Mouse (Mus musculus) intestine, embryonic 16.5 days (tissue): ENCODE results near the gene Fbxl13. TPM values are rescaled to one million over a fixed set of nuclear protein-coding genes. Genes with fewer than 3 reads are reported as not detected.

Experiments used
- ATAC-seq: fragments of 200-750 bp; cut with Nextera tagmentation; 2 replicates; pipeline ENCODE4 v1.8.0; 2017; ENCODE audit warnings: moderate TSS enrichment, moderate library complexity
- H3K27ac ChIP-seq: fragments of 300-500 bp; sonication (generic); 2 replicates; pipeline ENCODE4 v1.5.1; 2014; ENCODE audit warnings: mild to moderate bottlenecking, low read length
- H3K27me3 ChIP-seq: fragments of 300-500 bp; sonication (generic); replicated peaks from 2 replicates; pipeline ENCODE4 v1.6.1; 2014; ENCODE audit warnings: low read length, control low read depth, mixed read lengths; ENCODE audit not compliant: control insufficient read depth, insufficient read depth
- H3K36me3 ChIP-seq: fragments of 300-500 bp; sonication (generic); 2 replicates; pipeline ENCODE4 v1.6.1; 2014; ENCODE audit warnings: low read length, control low read depth; ENCODE audit not compliant: control insufficient read depth, insufficient read depth
- H3K4me1 ChIP-seq: fragments of 300-500 bp; sonication (generic); 2 replicates; pipeline ENCODE4 v1.6.1; 2014; ENCODE audit warnings: low read length, control low read depth, mixed read lengths; ENCODE audit not compliant: control insufficient read depth, insufficient read depth
- H3K4me2 ChIP-seq: fragments of 300-500 bp; sonication (generic); 2 replicates; pipeline ENCODE4 v1.6.1; 2014; ENCODE audit warnings: low read depth, low read length, control low read depth
- H3K4me3 ChIP-seq: fragments of 300-500 bp; sonication (generic); 2 replicates; pipeline ENCODE4 v1.5.1; 2014; ENCODE audit warnings: mild to moderate bottlenecking, low read length
- H3K9ac ChIP-seq: fragments of 300-500 bp; sonication (generic); 2 replicates; pipeline ENCODE4 v1.6.1; 2014; ENCODE audit warnings: low read depth, low read length
- H3K9me3 ChIP-seq: fragments of 300-500 bp; sonication (generic); 2 replicates; pipeline ENCODE4 v1.6.1; 2016; ENCODE audit warnings: low read length, control low read depth; ENCODE audit not compliant: control insufficient read depth
- WGBS: fragments of 180-500 bp; shearing (Covaris S2); extraction: QIAGEN DNeasy Blood & Tissue Kit; methylation state at CpG from one replicate; pipeline ENCODE4 v1.1.7; 2014; 5-methylcytosine and 5-hydroxymethylcytosine counted together
- polyA plus RNA-seq: library from polyadenylated mRNA; unstranded; fragments of >200 nt; fragmentation: Nextera tagmentation; extraction: Ambion mirVana; gene quantifications from 2 replicates; pipeline ENCODE4 v1.2.1, GENCODE M21; 2015

Gene Fbxl13
- polyA plus RNA-seq, 1 experiment from 2014 or later, result 0.09 TPM

DNA sequence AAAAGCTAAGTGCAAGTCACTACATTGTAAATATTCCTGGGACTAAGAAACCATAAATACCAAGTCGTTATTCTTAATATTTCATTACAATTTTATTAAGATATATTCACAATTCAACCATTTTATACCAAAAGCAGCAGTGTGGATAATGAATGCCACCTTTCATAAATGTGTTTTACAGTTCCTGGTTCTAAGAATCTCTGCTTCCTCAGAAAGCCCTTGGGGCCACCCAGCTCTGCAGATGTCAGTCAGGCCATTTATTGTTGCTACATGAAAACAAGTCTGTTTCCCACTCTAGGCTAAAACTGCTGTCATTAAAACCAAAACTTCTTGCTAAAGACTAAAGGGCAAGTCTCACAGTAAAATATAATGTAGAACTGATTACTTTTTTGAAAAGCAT lies 77.7 kb downstream of the Fbxl13 start:
- Histone ChIP-seq H3K4me1 (no peaks in the 10 kb centered on the region), H3K4me3 (no peak overlapping the region), H3K9me3 (no peaks in the 10 kb centered on the region), H3K4me2 (no peak overlapping the region), H3K27me3 (no peaks in the 10 kb centered on the region), H3K36me3 (no peaks in the 10 kb centered on the region), H3K27ac (no peak overlapping the region), H3K9ac (no peak overlapping the region)
- no peak for ATAC-seq
- WGBS, result 83% methylated on average over 1 of the region's 1 CpGs

- no peak for ATAC-seq
- H3K27me3 ChIP-seq, result no peaks in the 10 kb centered on the region
- WGBS, result 91% methylated on average over 9 of the region's 9 CpGs
Observed at GRCm38 (mm10) chr5:21565392-21566065, 79.9 kb downstream of the Fbxl13 start.

DNA sequence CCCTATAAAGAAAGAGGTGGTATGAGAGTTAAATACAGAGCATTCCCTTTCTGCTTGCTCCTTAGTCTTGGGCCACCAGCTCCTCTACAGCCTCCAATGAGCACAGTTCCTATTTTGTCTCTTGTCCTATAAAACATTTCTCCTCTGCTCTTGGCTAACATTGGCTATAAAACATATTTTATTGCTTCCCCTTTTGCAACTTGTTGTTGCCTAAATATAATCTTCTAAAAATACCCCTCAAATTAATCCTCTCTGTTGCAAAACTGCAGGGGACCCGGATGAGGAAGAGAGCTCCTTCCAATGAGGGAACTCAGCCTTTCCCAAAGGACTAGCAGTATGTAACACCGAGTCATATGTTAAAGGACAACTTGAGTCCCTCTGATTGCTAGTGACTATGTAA lies 81.5 kb downstream of the Fbxl13 start:
- Histone ChIP-seq H3K9me3 (no peaks in the 10 kb centered on the region), H3K4me1 (no peaks in the 10 kb centered on the region), H3K36me3 (no peaks in the 10 kb centered on the region), H3K27me3 (no peaks in the 10 kb centered on the region), H3K27ac (no peak overlapping the region), H3K9ac (no peak overlapping the region), H3K4me3 (no peak overlapping the region), H3K4me2 (no peak overlapping the region)
- no peak for ATAC-seq
- WGBS, result 83% methylated on average over 2 of the region's 2 CpGs

More at GRCm38 (mm10) chr5:21565392-21566065, 79.9 kb downstream of the Fbxl13 start:
- Histone ChIP-seq H3K4me1 (no peaks in the 10 kb centered on the region), H3K27ac (no peak overlapping the region), H3K9me3 (no peaks in the 10 kb centered on the region), H3K4me2 (no peak overlapping the region), H3K9ac (no peak overlapping the region), H3K36me3 (no peaks in the 10 kb centered on the region), H3K4me3 (no peak overlapping the region)

GRCm38 (mm10) chr5:21556502-21556901 lies 88.9 kb downstream of the Fbxl13 start:
- no peak overlapping the region for H3K4me2 ChIP-seq
- H3K9ac ChIP-seq, result no peak overlapping the region
- H3K27ac ChIP-seq, result no peak overlapping the region
- ATAC-seq, result no peak
- H3K4me1 ChIP-seq, result no peaks in the 10 kb centered on the region
- 58% methylated on average over 3 of the region's 3 CpGs for WGBS
- H3K9me3 ChIP-seq, result no peaks in the 10 kb centered on the region
- H3K36me3 ChIP-seq, result no peaks in the 10 kb centered on the region
- no peaks in the 10 kb centered on the region for H3K27me3 ChIP-seq
- H3K4me3 ChIP-seq, result no peak overlapping the region

DNA sequence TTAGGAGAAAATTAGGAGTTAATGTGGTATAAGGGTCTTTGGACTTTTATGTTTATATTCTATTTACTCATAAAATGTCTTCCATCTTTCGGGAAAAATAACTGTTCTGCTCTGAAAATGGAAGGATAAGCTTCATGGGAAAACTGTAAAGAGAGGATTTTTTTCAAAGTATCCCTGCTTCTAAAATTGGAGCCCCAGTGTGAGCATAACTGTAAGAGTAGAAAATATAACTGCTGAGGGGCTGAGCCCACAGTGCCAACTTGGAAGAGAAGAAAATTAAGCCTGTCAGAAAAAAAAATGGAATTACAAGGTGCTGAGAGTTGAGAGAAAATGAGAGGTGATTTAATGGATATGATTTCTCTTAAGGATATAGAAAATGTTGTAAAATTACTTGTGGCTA lies 90.7 kb downstream of the Fbxl13 start:
- 79% methylated on average over 1 of the region's 1 CpGs for WGBS
- H3K4me1 ChIP-seq, result no peaks in the 10 kb centered on the region
- H3K27me3 ChIP-seq, result no peaks in the 10 kb centered on the region
- H3K4me2 ChIP-seq, result no peak overlapping the region
- ATAC-seq, result no peak
- no peak overlapping the region for H3K9ac ChIP-seq
- no peaks in the 10 kb centered on the region for H3K9me3 ChIP-seq
- H3K27ac ChIP-seq, result no peak overlapping the region
- no peaks in the 10 kb centered on the region for H3K36me3 ChIP-seq
- H3K4me3 ChIP-seq, result no peak overlapping the region

DNA sequence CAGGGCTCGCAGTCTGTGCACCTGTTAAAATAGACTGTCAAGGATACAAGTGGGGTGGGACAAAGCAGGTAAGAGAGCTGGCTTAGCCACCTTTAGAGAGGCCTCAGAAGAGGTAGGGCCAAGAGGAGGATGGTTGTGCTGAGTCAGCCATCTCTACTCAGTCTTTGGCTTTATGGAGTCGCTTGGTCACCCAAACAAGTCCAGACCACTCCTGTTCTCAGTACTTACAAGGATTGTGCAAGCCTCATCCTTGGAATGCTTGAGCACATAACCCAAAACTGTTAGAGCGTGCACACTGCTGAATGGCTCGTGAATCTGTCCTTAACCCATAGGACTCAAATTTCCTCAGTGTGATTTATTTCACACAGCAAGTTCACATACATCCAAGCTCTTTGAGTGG lies 91.7 kb downstream of the Fbxl13 start:
- 89% methylated on average over 4 of the region's 4 CpGs for WGBS
- no peaks in the 10 kb centered on the region for H3K4me1 ChIP-seq
- H3K9me3 ChIP-seq, result no peaks in the 10 kb centered on the region
- H3K36me3 ChIP-seq, result no peaks in the 10 kb centered on the region
- H3K4me3 ChIP-seq, result no peak overlapping the region
- no peak overlapping the region for H3K4me2 ChIP-seq
- ATAC-seq, result no peak
- H3K27me3 ChIP-seq, result no peaks in the 10 kb centered on the region
- H3K9ac ChIP-seq, result no peak overlapping the region
- H3K27ac ChIP-seq, result no peak overlapping the region

DNA sequence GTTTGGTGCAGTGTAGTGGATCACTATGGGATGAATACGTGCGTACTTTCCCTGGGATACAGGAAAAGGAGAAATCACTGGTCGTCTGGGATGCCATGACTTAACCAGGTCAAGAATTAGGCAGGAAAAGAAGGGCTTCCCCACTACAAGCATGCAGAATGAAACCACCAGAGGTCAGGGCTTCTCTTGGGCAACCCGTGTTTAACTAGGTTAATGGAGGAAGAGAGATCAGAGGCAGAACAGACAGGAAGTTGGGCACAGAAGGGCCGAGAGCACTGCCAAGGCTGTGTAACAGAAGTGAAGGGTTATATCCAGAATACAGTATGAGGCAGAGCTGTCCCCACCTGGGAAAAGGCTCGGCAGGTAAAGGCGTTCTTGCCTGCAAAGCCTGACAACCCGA lies 98.4 kb downstream of the Fbxl13 start:
- no peaks in the 10 kb centered on the region for H3K36me3 ChIP-seq
- no peak overlapping the region for H3K27ac ChIP-seq
- H3K4me1 ChIP-seq, result peaks cover 13% of the 10 kb centered on the region
- H3K4me3 ChIP-seq, result no peak overlapping the region
- no peak overlapping the region for H3K9ac ChIP-seq
- WGBS, result 83% methylated on average over 8 of the region's 8 CpGs
- H3K27me3 ChIP-seq, result no peaks in the 10 kb centered on the region
- ATAC-seq, result no peak
- no peak overlapping the region for H3K4me2 ChIP-seq
- H3K9me3 ChIP-seq, result no peaks in the 10 kb centered on the region

- ATAC-seq, result no peak
- Histone ChIP-seq H3K4me3 (no peak overlapping the region), H3K4me1 (peaks cover 13% of the 10 kb centered on the region), H3K9ac (no peak overlapping the region), H3K9me3 (no peaks in the 10 kb centered on the region), H3K27ac (no peak overlapping the region), H3K36me3 (no peaks in the 10 kb centered on the region), H3K4me2 (peak overlapping the region; percentile 9; the same call in 1 of the 2 replicates), H3K27me3 (no peaks in the 10 kb centered on the region)
- WGBS, result 62% methylated on average over 4 of the region's 4 CpGs
Observed at GRCm38 (mm10) chr5:21545786-21546185, 99.6 kb downstream of the Fbxl13 start.

GRCm38 (mm10) chr5:21545227-21545626 lies 100.2 kb downstream of the Fbxl13 start:
- Histone ChIP-seq H3K36me3 (no peaks in the 10 kb centered on the region), H3K9me3 (no peaks in the 10 kb centered on the region), H3K4me1 (peaks cover 13% of the 10 kb centered on the region), H3K27ac (no peak overlapping the region), H3K4me3 (no peak overlapping the region), H3K4me2 (peak overlapping the region; percentile 9; the same call in 1 of the 2 replicates), H3K9ac (no peak overlapping the region), H3K27me3 (no peaks in the 10 kb centered on the region)
- ATAC-seq, result peak; percentile 68

DNA sequence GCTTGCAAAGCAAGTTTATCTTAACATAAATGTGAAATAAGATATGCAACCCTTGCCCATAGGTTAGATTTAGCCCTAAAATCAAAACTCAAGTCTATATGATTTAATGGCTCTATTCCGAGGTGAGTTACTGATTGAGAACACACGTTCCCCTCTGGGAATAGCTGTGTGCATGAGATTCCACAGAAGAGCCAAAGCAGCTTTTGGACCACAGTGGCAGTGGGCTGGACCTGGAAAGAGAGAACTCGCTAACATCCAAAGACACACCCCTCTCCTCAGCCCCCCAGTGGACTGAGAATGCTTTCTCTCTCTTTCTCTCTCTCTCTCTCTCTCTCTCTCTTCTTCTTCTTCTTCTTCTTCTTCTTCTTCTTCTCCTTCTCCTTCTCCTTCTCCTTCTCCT lies 100.6 kb downstream of the Fbxl13 start:
- H3K27ac ChIP-seq, result peak overlapping the region; percentile 30; the same call in 1 of the 2 replicates
- 51% methylated on average over 3 of the region's 3 CpGs for WGBS
- peaks cover 13% of the 10 kb centered on the region for H3K4me1 ChIP-seq
- peak overlapping the region; percentile 32 for H3K4me2 ChIP-seq
- no peak for ATAC-seq
- H3K9me3 ChIP-seq, result no peaks in the 10 kb centered on the region
- H3K4me3 ChIP-seq, result peak overlapping the region; percentile 44
- no peaks in the 10 kb centered on the region for H3K27me3 ChIP-seq
- no peaks in the 10 kb centered on the region for H3K36me3 ChIP-seq
- H3K9ac ChIP-seq, result no peak overlapping the region
